Mouse (Mus musculus) G1E (cell line): Measurements from ENCODE around the gene Fat3. TPM values are rescaled to one million over a fixed set of nuclear protein-coding genes. Genes with fewer than 3 reads are reported as not detected.
A peak's percentile ranks its signal among the peaks of the same experiment; 100 is the strongest.

Experiments
- ATAC-seq: 2 replicates; pipeline ENCODE4 v1.8.0; 2016; ENCODE audit warnings: mild to moderate bottlenecking; ENCODE audit not compliant: insufficient number of reproducible peaks, poor library complexity, low FRiP score, severe bottlenecking; ENCODE audit errors: extremely low read depth
- DNase-seq: peaks from one replicate; pipeline ENCODE4 v3.0.0; 2012; ENCODE audit warnings: low spot score
- H3K27me3 ChIP-seq: 2 replicates; pipeline ENCODE4 v1.6.1; 2012; ENCODE audit warnings: mild to moderate bottlenecking, low read length, inconsistent platforms; ENCODE audit not compliant: insufficient read depth
- H3K36me3 ChIP-seq: replicated peaks from 2 replicates; pipeline ENCODE3; 2012; ENCODE audit warnings: mild to moderate bottlenecking, inconsistent platforms
- H3K4me1 ChIP-seq: 2 replicates; pipeline ENCODE4 v1.6.1; 2012; ENCODE audit warnings: low read depth, low read length, inconsistent platforms, mixed read lengths; ENCODE audit not compliant: insufficient read depth
- H3K4me3 ChIP-seq: 2 replicates; pipeline ENCODE4 v1.5.1; 2012; ENCODE audit warnings: low read depth, mild to moderate bottlenecking, inconsistent platforms, low read length, moderate library complexity, mixed read lengths
- H3K9me3 ChIP-seq: replicated peaks from 2 replicates; pipeline ENCODE4 v1.6.1; 2012; ENCODE audit warnings: inconsistent platforms
- CTCF ChIP-seq: IDR thresholded peaks from 2 replicates; pipeline ENCODE4 v1.5.1; 2012; ENCODE audit warnings: low read depth, low read length, inconsistent platforms, mixed read lengths
- GATA1 ChIP-seq: IDR thresholded peaks from 2 replicates; pipeline ENCODE4 v1.6.1; 2012; ENCODE audit warnings: borderline replicate concordance, low read length, inconsistent platforms, mixed read lengths
- GATA2 ChIP-seq: IDR thresholded peaks from 2 replicates; pipeline ENCODE4 v1.6.1; 2012; ENCODE audit warnings: low read depth, low read length, inconsistent platforms, borderline replicate concordance
- POLR2AphosphoS5 ChIP-seq: IDR thresholded peaks from 2 replicates; pipeline ENCODE4 v1.6.1; 2012; ENCODE audit warnings: low read depth, low read length, inconsistent platforms; ENCODE audit not compliant: insufficient replicate concordance
- TAL1 ChIP-seq: conservative IDR thresholded peaks from 2 replicates; pipeline ENCODE4 v1.6.1; 2012; ENCODE audit warnings: low read depth, low read length, inconsistent platforms, mixed read lengths
- polyA plus RNA-seq: library from polyadenylated mRNA; stranded (reverse); fragments of >175 nt; gene quantifications from 2 replicates; pipeline ENCODE4 v1.2.3, GENCODE M21; 2012
- total RNA-seq, 2 experiments: library from RNA; stranded (forward) in 1 of 2; stranded (reverse) in 1 of 2; fragments of 200-1000 nt in 1 of 2; fragments of >200 nt in 1 of 2; fragmentation: Nextera tagmentation in 1 of 2; gene quantifications; 2 replicates each; pipeline ENCODE4 v1.2.3; 2014 to 2017

Fat3 gene
- total and polyA plus RNA-seq, 3 experiments, result 0.11 TPM; not detected in 2

GRCm38 (mm10) chr9:16114821-16115485, 386.1 kb downstream of the Fat3 start:
- Histone ChIP-seq H3K27me3 (no peaks in the 10 kb centered on the region), H3K36me3 (no peaks in the 10 kb centered on the region), H3K9me3 (no peaks in the 10 kb centered on the region), H3K4me3 (no peak overlapping the region), H3K4me1 (no peaks in the 10 kb centered on the region)
- TF ChIP-seq CTCF, result no peak
- TF ChIP-seq GATA1, result no peak
- TF ChIP-seq GATA2, result no peak
- no peak for TF ChIP-seq POLR2AphosphoS5
- TF ChIP-seq TAL1, result no peak
- ATAC-seq (no peak), DNase-seq (no peak)

GRCm38 (mm10) chr9:16113936-16114642, 387.0 kb downstream of the Fat3 start:
- Histone ChIP-seq H3K9me3 (no peaks in the 10 kb centered on the region), H3K36me3 (no peaks in the 10 kb centered on the region), H3K4me3 (no peak overlapping the region), H3K4me1 (no peaks in the 10 kb centered on the region), H3K27me3 (no peaks in the 10 kb centered on the region)
- ATAC-seq, result 0 out of 2 replicates have a peak, but pooled peaks have one; percentile 22
- DNase-seq, result no peak
- TF ChIP-seq CTCF, result no peak
- no peak for TF ChIP-seq TAL1

GRCm38 (mm10) chr9:16107900-16108299, 393.2 kb downstream of the Fat3 start:
- Histone ChIP-seq H3K4me3 (no peak overlapping the region), H3K9me3 (no peaks in the 10 kb centered on the region), H3K27me3 (no peaks in the 10 kb centered on the region), H3K4me1 (no peaks in the 10 kb centered on the region), H3K36me3 (no peaks in the 10 kb centered on the region)
- TF ChIP-seq GATA1 (no peak), CTCF (no peak), GATA2 (no peak), POLR2AphosphoS5 (no peak)
- DNase-seq (no peak), ATAC-seq (no peak)

GRCm38 (mm10) chr9:16107386-16107785, 393.7 kb downstream of the Fat3 start:
- no peaks in the 10 kb centered on the region for H3K36me3 ChIP-seq
- H3K9me3 ChIP-seq, result no peaks in the 10 kb centered on the region
- H3K4me3 ChIP-seq, result no peak overlapping the region
- ATAC-seq, result no peak
- H3K27me3 ChIP-seq, result no peaks in the 10 kb centered on the region
- H3K4me1 ChIP-seq, result no peaks in the 10 kb centered on the region
- TF ChIP-seq CTCF, result no peak
- TF ChIP-seq POLR2AphosphoS5, result no peak
- TF ChIP-seq GATA2, result no peak
- no peak for TF ChIP-seq TAL1
- TF ChIP-seq GATA1, result no peak
- no peak for DNase-seq

- no peak for TF ChIP-seq POLR2AphosphoS5
- no peak for TF ChIP-seq CTCF
- TF ChIP-seq GATA2, result no peak
- TF ChIP-seq GATA1, result no peak
- no peak for TF ChIP-seq TAL1
- H3K4me1 ChIP-seq, result no peaks in the 10 kb centered on the region
- no peaks in the 10 kb centered on the region for H3K9me3 ChIP-seq
- DNase-seq (no peak), ATAC-seq (no peak)
- H3K4me3 ChIP-seq, result no peak overlapping the region
- H3K27me3 ChIP-seq, result no peaks in the 10 kb centered on the region
- H3K36me3 ChIP-seq, result no peaks in the 10 kb centered on the region
Measured at GRCm38 (mm10) chr9:16098553-16098952, 402.5 kb downstream of the Fat3 start.

GRCm38 (mm10) chr9:16093047-16093668, 407.9 kb downstream of the Fat3 start:
- ATAC-seq, result no peak
- no peak for DNase-seq
- Histone ChIP-seq H3K27me3 (no peaks in the 10 kb centered on the region), H3K4me3 (no peak overlapping the region), H3K9me3 (no peaks in the 10 kb centered on the region), H3K36me3 (no peaks in the 10 kb centered on the region), H3K4me1 (no peaks in the 10 kb centered on the region)
- TF ChIP-seq TAL1 (no peak), POLR2AphosphoS5 (no peak), CTCF (no peak), GATA2 (no peak), GATA1 (no peak)
